Mouse (Mus musculus) hindbrain, postnatal 0 days (tissue): ENCODE data around the gene Best3. TPM values are rescaled to one million over a fixed set of nuclear protein-coding genes. Genes with fewer than 3 reads are reported as not detected.

ENCODE experiments used
- ATAC-seq: fragments of 200-750 bp; cut with Nextera tagmentation; 2 replicates; pipeline ENCODE4 v1.8.0; 2017; ENCODE audit warnings: mild to moderate bottlenecking, moderate TSS enrichment, moderate library complexity
- DNase-seq: peaks from one replicate; pipeline ENCODE4 v3.0.0-alpha.2; 2015; ENCODE audit warnings: low spot score
- H3K27ac ChIP-seq: fragments of 300-500 bp; sonication (generic); 2 replicates; pipeline ENCODE4 v1.5.1; 2014; ENCODE audit warnings: mild to moderate bottlenecking
- H3K27me3 ChIP-seq: fragments of 300-500 bp; sonication (generic); 2 replicates; pipeline ENCODE4 v1.6.1; 2014; ENCODE audit warnings: low read length, mixed read lengths; ENCODE audit not compliant: insufficient read depth
- H3K36me3 ChIP-seq: fragments of 300-500 bp; sonication (generic); 2 replicates; pipeline ENCODE4 v1.6.1; 2014; ENCODE audit warnings: low read length, mixed read lengths; ENCODE audit not compliant: insufficient read depth
- H3K4me1 ChIP-seq: fragments of 300-500 bp; sonication (generic); 2 replicates; pipeline ENCODE4 v1.6.1; 2014; ENCODE audit warnings: antibody characterized with exemption, low read length, mixed read lengths; ENCODE audit not compliant: insufficient read depth
- H3K4me2 ChIP-seq: fragments of 300-500 bp; sonication (generic); 2 replicates; pipeline ENCODE4 v1.6.1; 2014; ENCODE audit warnings: low read depth, mild to moderate bottlenecking, low read length, moderate library complexity, mixed read lengths
- H3K4me3 ChIP-seq: fragments of 300-500 bp; sonication (generic); 2 replicates; pipeline ENCODE4 v1.5.1; 2014; ENCODE audit warnings: low read length
- H3K9ac ChIP-seq: fragments of 300-500 bp; sonication (generic); replicated peaks from 2 replicates; pipeline ENCODE4 v1.6.1; 2014; ENCODE audit warnings: mild to moderate bottlenecking, low read length, moderate library complexity, mixed read lengths
- H3K9me3 ChIP-seq: fragments of 300-500 bp; sonication (generic); 2 replicates; pipeline ENCODE4 v1.6.1; 2016; ENCODE audit warnings: low read length, mixed read lengths
- CTCF ChIP-seq: IDR thresholded peaks from 2 replicates; pipeline ENCODE4 v1.5.1; 2016; ENCODE audit warnings: antibody characterized with exemption, control low read depth, low read depth
- WGBS: fragments of 180-500 bp; shearing (Covaris S2); extraction: QIAGEN DNeasy Blood & Tissue Kit; methylation state at CpG from one replicate; pipeline ENCODE4 v1.1.7; 2014; 5-methylcytosine and 5-hydroxymethylcytosine counted together
- polyA plus RNA-seq: library from polyadenylated mRNA; unstranded; fragments of >200 nt; fragmentation: Nextera tagmentation; extraction: Ambion mirVana; gene quantifications from 2 replicates; pipeline ENCODE4 v1.2.1, GENCODE M21; 2015
- total RNA-seq: library from RNA; depleted of rRNA; stranded (reverse); fragments of >200 nt; gene quantifications from 2 replicates; pipeline ENCODE4 v1.2.3, GENCODE M21; 2014; rRNA removed

The Best3 gene
- total and polyA plus RNA-seq, 2 experiments from 2014 or later = 0.05 to 0.15 TPM

DNA sequence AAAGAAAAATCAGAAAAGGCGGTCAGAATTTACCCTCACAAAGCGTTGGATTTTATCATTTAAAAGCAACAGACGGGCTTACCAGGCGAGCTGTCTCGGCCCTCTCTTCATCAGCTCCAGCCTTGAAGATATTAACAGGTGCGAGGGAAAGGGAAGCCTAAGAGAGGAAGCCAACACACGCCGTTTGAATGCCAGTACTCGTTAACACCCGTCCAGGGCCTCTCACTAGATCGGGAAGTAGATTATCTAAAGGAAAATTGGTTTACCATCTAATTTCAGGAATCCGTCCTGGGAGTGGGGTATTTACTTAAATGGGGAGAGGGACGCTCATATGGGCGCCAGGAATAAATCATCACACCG is 76.8 kb downstream of the Best3 start:
- Histone ChIP-seq H3K4me1 (no peaks in the 10 kb centered on the region), H3K36me3 (peaks cover 33% of the 10 kb centered on the region), H3K9ac (peak overlapping the region; percentile 82), H3K9me3 (no peaks in the 10 kb centered on the region), H3K4me2 (peak overlapping the region; percentile 89), H3K27me3 (no peaks in the 10 kb centered on the region), H3K27ac (peak overlapping the region; percentile 90; the same call in 1 of the 2 replicates), H3K4me3 (peak overlapping the region; percentile 99)
- WGBS = 4% methylated on average over 15 of the region's 15 CpGs
- no peak for DNase-seq
- ATAC-seq = no peak
- no peak for TF ChIP-seq CTCF

DNA sequence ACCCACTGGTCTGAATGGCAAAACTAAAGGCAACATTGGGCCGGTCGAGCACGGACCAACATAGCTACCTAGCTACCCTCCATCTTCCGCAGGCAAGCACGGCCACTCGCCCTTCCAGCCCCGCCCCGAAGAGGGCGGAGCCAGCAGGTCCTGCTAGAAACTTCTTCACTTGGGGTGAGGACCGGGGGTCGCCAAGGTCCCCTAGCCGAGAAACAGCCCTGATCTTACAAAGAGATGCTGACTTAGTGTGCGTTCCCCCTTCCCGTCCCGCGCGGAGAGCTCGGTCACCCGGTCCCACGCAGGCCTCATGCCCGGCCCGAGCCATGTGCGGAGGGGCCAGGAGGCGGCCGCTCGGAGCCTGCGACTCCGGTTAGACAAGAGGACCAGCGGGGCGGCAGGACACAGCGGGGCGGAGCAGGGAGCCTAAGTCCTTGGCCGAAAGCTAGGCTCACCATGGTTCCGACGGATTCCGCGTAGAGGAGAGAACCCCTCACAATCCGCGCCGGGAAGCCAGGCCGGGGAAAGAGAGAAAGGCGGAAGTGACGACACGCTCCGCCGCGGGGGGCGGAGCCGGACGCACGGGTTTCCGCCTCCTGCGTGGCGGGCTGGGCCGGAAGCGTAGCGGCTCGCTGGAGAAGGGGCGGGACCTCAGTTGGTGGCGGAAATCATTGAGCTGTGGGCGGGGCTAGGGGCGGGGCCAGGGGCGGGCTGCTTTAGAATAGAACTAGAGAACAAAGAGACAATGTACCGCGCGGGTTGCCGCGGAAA is 77.3 kb downstream of the Best3 start, which contains the start of gene Cct2:
Cct2 (minus strand) TSS at position 561 of the 768 bp plus-strand sequence.
- Histone ChIP-seq H3K27ac (peak within 1 kb of the TSS; percentile 90), H3K4me2 (peak within 1 kb of the TSS; percentile 89), H3K9me3 (no peaks in the 10 kb centered on the region), H3K9ac (peak within 1 kb of the TSS; percentile 82), H3K4me1 (no peaks in the 10 kb centered on the region), H3K4me3 (peak within 1 kb of the TSS; percentile 99), H3K36me3 (peaks cover 28% of the 10 kb centered on the region), H3K27me3 (no peaks in the 10 kb centered on the region)
- ATAC-seq (peak; percentile 96), DNase-seq (peak; percentile 99)
- peak; percentile 19; the same call in 1 of the 2 replicates for TF ChIP-seq CTCF
- WGBS = under 1% methylated on average over 68 of the region's 68 CpGs

DNA sequence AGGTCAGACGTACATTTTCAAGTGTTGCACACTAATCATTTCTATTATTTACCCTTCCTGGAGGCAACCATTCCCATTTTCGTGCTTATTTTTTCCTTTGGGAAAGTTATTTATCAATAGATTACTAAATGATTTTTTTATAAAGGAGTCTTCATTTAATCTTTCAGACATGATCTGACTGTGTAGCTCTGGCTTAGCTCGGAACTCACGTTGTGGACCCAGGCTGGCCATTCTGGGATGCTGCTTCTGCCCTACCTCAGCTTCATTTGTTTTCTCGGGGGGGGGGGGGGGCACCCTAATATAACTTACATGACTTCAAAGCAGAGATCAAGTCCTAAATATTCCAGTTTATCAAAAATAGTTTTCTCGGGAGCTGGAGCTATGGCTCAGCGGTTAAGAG is 78.0 kb downstream of the Best3 start:
- peak overlapping the region; percentile 55 for H3K4me2 ChIP-seq
- no peaks in the 10 kb centered on the region for H3K27me3 ChIP-seq
- H3K9me3 ChIP-seq = no peaks in the 10 kb centered on the region
- H3K36me3 ChIP-seq = peaks cover 23% of the 10 kb centered on the region; the same call in 1 of the 2 replicates
- no peak for TF ChIP-seq CTCF
- H3K4me3 ChIP-seq = peak overlapping the region; percentile 99
- peak overlapping the region; percentile 41 for H3K9ac ChIP-seq
- peak; percentile 10 for DNase-seq
- 8% methylated on average over 7 of the region's 7 CpGs for WGBS
- H3K4me1 ChIP-seq = no peaks in the 10 kb centered on the region
- peak; percentile 60 for ATAC-seq
- peak overlapping the region; percentile 69 for H3K27ac ChIP-seq

DNA sequence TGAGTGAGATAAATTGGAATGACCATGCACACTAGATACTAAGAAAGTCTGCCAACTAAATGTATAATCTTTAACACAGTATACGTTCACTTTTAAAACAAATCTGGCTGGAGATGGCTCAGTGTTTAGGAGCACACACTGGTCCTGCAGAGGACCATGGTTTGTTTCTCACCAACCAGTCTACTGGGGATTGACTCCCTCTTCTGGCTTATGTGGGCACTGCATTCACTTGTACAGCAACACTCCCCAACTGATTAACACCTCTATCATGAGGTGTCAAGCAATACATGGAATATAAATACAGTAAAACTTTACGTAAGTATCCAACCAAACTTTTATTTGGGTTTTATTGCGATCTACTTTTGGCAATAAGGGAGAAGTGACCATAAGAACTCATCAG is 83.0 kb downstream of the Best3 start:
- Histone ChIP-seq H3K9ac (no peak overlapping the region), H3K36me3 (peaks cover 20% of the 10 kb centered on the region; the same call in 1 of the 2 replicates), H3K4me3 (no peak overlapping the region), H3K27me3 (no peaks in the 10 kb centered on the region), H3K9me3 (no peaks in the 10 kb centered on the region), H3K27ac (no peak overlapping the region), H3K4me1 (no peaks in the 10 kb centered on the region), H3K4me2 (no peak overlapping the region)
- peak; percentile 16; the same call in 1 of the 2 replicates for TF ChIP-seq CTCF
- DNase-seq = no peak
- WGBS = 95% methylated on average over 3 of the region's 3 CpGs
- no peak for ATAC-seq

DNA sequence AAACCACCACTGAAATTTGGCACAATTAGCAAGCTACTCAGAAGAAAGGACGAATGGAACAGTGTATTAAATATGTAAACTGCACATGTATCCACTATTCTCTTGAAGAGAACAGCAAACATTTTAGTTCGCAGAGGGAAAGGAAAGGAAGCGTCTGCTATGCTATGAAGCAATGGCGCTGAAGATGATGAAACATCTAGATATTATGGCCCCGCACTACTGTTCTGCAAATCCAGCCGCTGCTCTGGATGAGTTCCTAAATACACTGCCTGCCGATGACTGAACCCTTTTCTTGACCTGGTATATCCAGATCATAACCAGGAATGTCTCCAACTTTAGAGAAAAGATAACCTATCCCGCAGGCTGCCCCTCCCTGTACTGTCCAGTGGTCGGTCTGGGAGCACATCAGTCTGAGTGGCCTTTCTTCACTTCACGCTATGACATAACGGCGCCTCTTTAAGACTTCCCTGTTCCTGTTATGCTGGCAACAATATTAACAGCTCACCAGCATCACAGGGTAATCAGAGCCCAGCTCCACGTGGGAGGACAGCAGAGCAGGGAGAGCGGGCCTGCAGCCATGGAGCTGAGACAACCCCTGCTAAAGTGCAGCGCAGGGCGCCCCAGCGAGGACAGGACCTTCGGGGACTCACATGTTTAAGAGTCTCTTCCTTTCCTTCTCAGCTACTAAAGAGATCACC is 86.2 kb downstream of the Best3 start:
- peaks cover 35% of the 10 kb centered on the region; the same call in 1 of the 2 replicates for H3K36me3 ChIP-seq

DNA sequence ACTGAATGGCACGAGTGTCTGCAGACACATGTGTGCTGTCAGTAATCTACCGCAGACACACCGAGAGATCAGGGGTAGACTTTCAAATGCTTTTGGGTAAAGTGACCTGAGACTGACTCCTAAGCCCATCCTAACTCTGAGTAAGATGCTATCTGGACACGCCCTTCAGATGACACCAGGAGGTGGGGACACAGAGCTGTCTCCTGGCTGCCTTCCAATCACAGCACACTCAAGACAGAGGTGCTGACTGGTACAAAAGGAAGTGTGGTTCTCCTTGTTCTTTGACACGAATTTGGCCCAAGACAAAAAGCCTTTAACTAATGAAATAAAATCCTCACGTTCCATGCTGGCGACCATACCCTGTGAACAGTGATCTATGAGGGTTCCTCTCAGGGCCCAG is 87.1 kb downstream of the Best3 start:
- DNase-seq (no peak), ATAC-seq (no peak)
- Histone ChIP-seq H3K4me1 (no peaks in the 10 kb centered on the region), H3K9ac (no peak overlapping the region), H3K9me3 (no peaks in the 10 kb centered on the region), H3K27me3 (no peaks in the 10 kb centered on the region), H3K36me3 (peaks cover 35% of the 10 kb centered on the region; the same call in 1 of the 2 replicates), H3K4me2 (no peak overlapping the region), H3K27ac (no peak overlapping the region), H3K4me3 (no peak overlapping the region)
- WGBS = 74% methylated on average over 7 of the region's 7 CpGs
- no peak for TF ChIP-seq CTCF

More for the DNA sequence above, 86.2 kb downstream of the Best3 start:
- no peak overlapping the region for H3K9ac ChIP-seq
- no peak overlapping the region for H3K4me2 ChIP-seq
- H3K4me1 ChIP-seq = no peaks in the 10 kb centered on the region
- DNase-seq = no peak
- no peak for ATAC-seq
- no peak overlapping the region for H3K4me3 ChIP-seq
- no peaks in the 10 kb centered on the region for H3K27me3 ChIP-seq
- no peaks in the 10 kb centered on the region for H3K9me3 ChIP-seq
- TF ChIP-seq CTCF = no peak
- 92% methylated on average over 18 of the region's 18 CpGs for WGBS
- no peak overlapping the region for H3K27ac ChIP-seq

Other genes with a start within 250 kb of the Best3 start
- gene Myrfl, start 89.4 kb upstream of the Best3 start, total RNA-seq = not detected in 2 replicates
- gene Myrfl, start 89.4 kb upstream of the Best3 start, polyA plus RNA-seq = 0.04 and 0.08 TPM in 2 replicates
- 130 and 134 TPM in 2 replicates for gene Rab3ip, start 35.5 kb upstream of the Best3 start, total RNA-seq
- 38.7 and 39.9 TPM in 2 replicates for gene Rab3ip, start 35.5 kb upstream of the Best3 start, polyA plus RNA-seq
- not detected in 2 replicates for gene Gm10271, start 13.7 kb upstream of the Best3 start, total RNA-seq
- not detected in 2 replicates for gene Gm10271, start 13.7 kb upstream of the Best3 start, polyA plus RNA-seq
- gene Lrrc10, start 59.0 kb downstream of the Best3 start, total RNA-seq = 0.16 TPM in 1 of 2 replicates, not detected in the other
- not detected in 2 replicates for gene Lrrc10, start 59.0 kb downstream of the Best3 start, polyA plus RNA-seq
- 234 and 266 TPM in 2 replicates for gene Cct2, start 77.5 kb downstream of the Best3 start, total RNA-seq
- 216 and 219 TPM in 2 replicates for gene Cct2, start 77.5 kb downstream of the Best3 start, polyA plus RNA-seq
- gene Frs2, start 162.2 kb downstream of the Best3 start, total RNA-seq = 18.9 and 19.3 TPM in 2 replicates
- gene Frs2, start 162.2 kb downstream of the Best3 start, polyA plus RNA-seq = 19.1 and 19.4 TPM in 2 replicates
- 41.4 and 47.2 TPM in 2 replicates for gene Yeats4, start 238.2 kb downstream of the Best3 start, total RNA-seq
- gene Yeats4, start 238.2 kb downstream of the Best3 start, polyA plus RNA-seq = 83.4 and 85.4 TPM in 2 replicates